Mouse (Mus musculus): ENCODE measurements at regions not wholly inside any gene's neighbourhood (a gene's known extent, or its start where the extent isn't known, plus 50 kb on each side); places are given as distances from the start of the nearest gene placed in this dataset.

- no peak for ATAC-seq (ENCODE audit: low TSS enrichment)
Observed at GRCm38 (mm10) chr14:87346812-87347211, 69.6 kb upstream of the Tdrd3 start.

- ATAC-seq (ENCODE audit: low TSS enrichment): no peak
Observed at GRCm38 (mm10) chr14:87348825-87349224, 67.6 kb upstream of the Tdrd3 start.

- no peak for ATAC-seq (ENCODE audit: low TSS enrichment)
Observed at GRCm38 (mm10) chr14:87365793-87366192, 50.6 kb upstream of the Tdrd3 start.

Data from frontal cortex, adult (tissue).